Mouse (Mus musculus) forebrain, embryonic 16.5 days (tissue): ENCODE measurements at regions not wholly inside any gene's neighbourhood (a gene's known extent, or its start where the extent isn't known, plus 50 kb on each side); places are given as distances from the start of the nearest gene placed in this dataset.

Experiments
- ATAC-seq: fragments of 200-750 bp; cut with Nextera tagmentation; 2 replicates; pipeline ENCODE4 v1.8.0; 2017; ENCODE audit warnings: mild to moderate bottlenecking, moderate library complexity
- H3K27ac ChIP-seq: fragments of 300-500 bp; sonication (generic); 2 replicates; pipeline ENCODE4 v1.5.1; 2014; ENCODE audit warnings: low read length, control low read depth
- H3K27me3 ChIP-seq: fragments of 300-500 bp; sonication (generic); replicated peaks from 2 replicates; pipeline ENCODE4 v1.6.1; 2014; ENCODE audit warnings: low read length; ENCODE audit not compliant: control insufficient read depth, insufficient read depth
- H3K36me3 ChIP-seq: fragments of 300-500 bp; sonication (generic); 2 replicates; pipeline ENCODE4 v1.6.1; 2014; ENCODE audit not compliant: control insufficient read depth, insufficient read depth
- H3K4me1 ChIP-seq: fragments of 300-500 bp; sonication (generic); replicated peaks from 2 replicates; pipeline ENCODE4 v1.6.1; 2014; ENCODE audit warnings: low read length; ENCODE audit not compliant: control insufficient read depth, insufficient read depth
- H3K4me2 ChIP-seq: fragments of 300-500 bp; sonication (generic); 2 replicates; pipeline ENCODE4 v1.6.1; 2014; ENCODE audit warnings: mild to moderate bottlenecking, low read length, control low read depth
- H3K4me3 ChIP-seq: fragments of 300-500 bp; sonication (generic); replicated peaks from 2 replicates; pipeline ENCODE4 v1.5.1; 2014; ENCODE audit warnings: mild to moderate bottlenecking, low read length, control low read depth
- H3K9ac ChIP-seq: fragments of 300-500 bp; sonication (generic); replicated peaks from 2 replicates; pipeline ENCODE4 v1.6.1; 2014; ENCODE audit warnings: low read depth, low read length, control low read depth
- H3K9me3 ChIP-seq: fragments of 300-500 bp; sonication (generic); 2 replicates; pipeline ENCODE4 v1.6.1; 2016; ENCODE audit warnings: low read length; ENCODE audit not compliant: control insufficient read depth
- WGBS: fragments of 180-500 bp; shearing (Covaris S2); extraction: QIAGEN DNeasy Blood & Tissue Kit; methylation state at CpG from one replicate; pipeline ENCODE4 v1.1.7; 2014; 5-methylcytosine and 5-hydroxymethylcytosine counted together

DNA sequence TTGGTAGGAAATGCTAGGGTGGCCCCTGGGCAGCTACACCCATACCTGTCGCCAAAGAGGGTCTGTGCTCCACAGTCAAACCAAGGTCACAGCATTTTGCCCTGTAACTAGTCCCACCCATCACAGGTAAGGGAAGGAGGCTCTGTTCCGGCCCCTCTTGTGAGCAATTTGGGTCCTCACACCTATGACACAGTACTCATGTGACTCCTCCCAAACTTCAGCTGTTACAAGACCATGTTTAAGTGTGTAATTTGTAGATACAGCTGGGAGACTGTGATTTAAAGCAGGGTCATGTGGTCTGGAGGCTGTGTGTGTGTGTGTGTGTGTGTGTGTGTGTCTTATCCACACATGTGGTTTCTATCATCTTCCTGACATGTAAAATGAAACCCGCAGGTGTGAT is 306.3 kb upstream of the Atp5g3 start:
- no peak overlapping the region for H3K4me2 ChIP-seq
- no peaks in the 10 kb centered on the region for H3K9me3 ChIP-seq
- H3K4me1 ChIP-seq: no peaks in the 10 kb centered on the region
- H3K27ac ChIP-seq: no peak overlapping the region
- no peaks in the 10 kb centered on the region for H3K27me3 ChIP-seq
- no peak overlapping the region for H3K9ac ChIP-seq
- H3K36me3 ChIP-seq: no peaks in the 10 kb centered on the region
- H3K4me3 ChIP-seq: no peak overlapping the region
- no peak for ATAC-seq
- WGBS: 91% methylated on average over 3 of the region's 3 CpGs

DNA sequence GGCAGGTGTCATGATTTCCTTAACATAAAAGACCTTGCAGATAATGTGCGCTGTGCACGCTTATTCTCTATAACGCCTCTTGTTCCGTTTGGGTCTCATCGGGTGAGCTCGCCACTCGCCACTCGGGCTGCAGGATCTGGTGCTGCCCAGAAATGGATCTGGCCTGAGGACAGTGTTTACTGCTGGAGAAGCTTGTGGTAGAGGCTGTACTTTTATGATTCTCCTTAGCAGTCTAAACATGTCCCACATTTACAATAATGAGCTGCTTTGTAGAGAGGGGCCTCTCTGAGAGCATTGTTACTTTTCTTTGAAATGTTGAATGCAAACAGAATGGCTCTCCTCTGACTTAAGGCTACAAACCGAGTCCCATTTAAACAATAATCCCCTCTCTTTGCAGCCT is 299.1 kb upstream of the Atp5g3 start:
- Histone ChIP-seq H3K27ac (peak overlapping the region; percentile 3; the same call in 1 of the 2 replicates), H3K4me2 (peak overlapping the region; percentile 35), H3K4me1 (peaks cover 18% of the 10 kb centered on the region), H3K9me3 (no peaks in the 10 kb centered on the region), H3K9ac (0 out of 2 replicates have a peak overlapping the region, but pooled peaks have one; percentile 1), H3K27me3 (no peaks in the 10 kb centered on the region), H3K36me3 (no peaks in the 10 kb centered on the region), H3K4me3 (no peak overlapping the region)
- ATAC-seq: peak; percentile 72
- 4% methylated on average over 9 of the region's 9 CpGs for WGBS

DNA sequence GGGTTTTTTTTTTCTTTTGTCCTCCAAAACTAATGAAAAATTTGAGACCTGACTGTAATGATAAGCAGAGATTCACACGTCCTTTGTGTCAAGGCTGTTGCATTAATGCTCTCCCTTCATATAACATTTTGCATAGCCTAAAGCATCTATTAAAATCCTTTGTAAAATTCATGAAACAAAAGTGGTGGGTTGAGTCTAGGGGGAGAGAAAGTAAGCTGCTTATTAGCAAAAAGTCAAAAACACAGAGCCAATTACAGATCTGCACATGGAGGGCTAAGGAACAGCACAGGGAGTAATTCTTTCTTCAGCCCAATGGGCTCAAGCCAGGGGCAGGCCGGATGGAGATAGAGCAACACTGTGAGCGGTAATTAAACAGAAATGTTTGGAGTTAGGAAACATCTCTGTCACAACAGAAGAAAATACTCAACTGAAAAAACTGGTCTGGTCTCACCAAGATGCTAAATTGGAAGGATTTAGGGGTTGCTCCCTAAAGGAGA is 298.3 kb upstream of the Atp5g3 start:
- ATAC-seq: peak; percentile 45; the same call in 1 of the 2 replicates
- Histone ChIP-seq H3K4me3 (no peak overlapping the region), H3K27me3 (no peaks in the 10 kb centered on the region), H3K36me3 (no peaks in the 10 kb centered on the region), H3K9me3 (no peaks in the 10 kb centered on the region), H3K4me2 (no peak overlapping the region), H3K27ac (no peak overlapping the region), H3K9ac (no peak overlapping the region), H3K4me1 (peaks cover 18% of the 10 kb centered on the region)
- 13% methylated on average over 3 of the region's 3 CpGs for WGBS

DNA sequence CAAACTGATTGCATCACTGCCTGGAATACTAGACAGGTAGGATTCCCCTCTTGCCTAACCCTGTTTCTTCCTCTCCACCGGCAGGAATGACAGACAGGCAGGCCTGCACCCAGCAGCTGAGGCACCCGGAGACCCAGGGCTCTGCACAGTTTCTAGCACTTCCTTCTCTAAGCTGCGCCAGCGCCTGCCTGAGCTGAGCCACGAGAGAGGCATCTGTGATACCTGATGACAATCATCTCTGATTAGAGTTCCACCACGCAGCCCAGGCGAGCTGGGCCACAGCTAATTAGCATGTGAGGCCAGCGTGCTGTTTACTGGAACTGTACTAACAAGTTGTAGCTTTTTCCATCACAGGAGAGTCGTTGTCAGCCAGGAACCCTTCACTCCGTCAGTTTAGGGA is 296.3 kb upstream of the Atp5g3 start:
- ATAC-seq: peak; percentile 31; the same call in 1 of the 2 replicates
- Histone ChIP-seq H3K9ac (no peak overlapping the region), H3K36me3 (no peaks in the 10 kb centered on the region), H3K27ac (no peak overlapping the region), H3K4me1 (peaks cover 22% of the 10 kb centered on the region), H3K9me3 (no peaks in the 10 kb centered on the region), H3K27me3 (no peaks in the 10 kb centered on the region), H3K4me2 (no peak overlapping the region), H3K4me3 (no peak overlapping the region)
- WGBS: 22% methylated on average over 10 of the region's 10 CpGs

DNA sequence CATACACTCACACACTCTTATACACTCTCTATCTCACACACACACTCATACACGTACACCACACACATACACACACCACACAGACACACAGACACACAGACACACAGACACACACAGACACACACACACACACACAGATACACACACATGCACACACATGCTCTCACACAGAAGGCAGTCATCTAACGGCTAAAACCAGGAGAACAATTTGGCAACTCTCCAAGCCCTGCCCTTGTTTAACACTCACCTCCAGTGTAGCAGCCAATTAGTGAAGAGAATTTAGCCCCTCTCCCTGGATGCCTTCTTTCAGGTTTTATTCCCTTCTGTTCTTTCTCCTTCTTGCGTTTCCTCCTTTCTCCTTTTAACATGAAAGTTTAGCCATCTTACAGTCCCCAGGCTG is 291.6 kb upstream of the Atp5g3 start:
- Histone ChIP-seq H3K4me1 (peaks cover 15% of the 10 kb centered on the region), H3K27ac (no peak overlapping the region), H3K27me3 (no peaks in the 10 kb centered on the region), H3K36me3 (no peaks in the 10 kb centered on the region), H3K4me2 (no peak overlapping the region), H3K9me3 (no peaks in the 10 kb centered on the region), H3K4me3 (no peak overlapping the region), H3K9ac (no peak overlapping the region)
- WGBS: 27% methylated on average over 3 of the region's 3 CpGs
- ATAC-seq: no peak

DNA sequence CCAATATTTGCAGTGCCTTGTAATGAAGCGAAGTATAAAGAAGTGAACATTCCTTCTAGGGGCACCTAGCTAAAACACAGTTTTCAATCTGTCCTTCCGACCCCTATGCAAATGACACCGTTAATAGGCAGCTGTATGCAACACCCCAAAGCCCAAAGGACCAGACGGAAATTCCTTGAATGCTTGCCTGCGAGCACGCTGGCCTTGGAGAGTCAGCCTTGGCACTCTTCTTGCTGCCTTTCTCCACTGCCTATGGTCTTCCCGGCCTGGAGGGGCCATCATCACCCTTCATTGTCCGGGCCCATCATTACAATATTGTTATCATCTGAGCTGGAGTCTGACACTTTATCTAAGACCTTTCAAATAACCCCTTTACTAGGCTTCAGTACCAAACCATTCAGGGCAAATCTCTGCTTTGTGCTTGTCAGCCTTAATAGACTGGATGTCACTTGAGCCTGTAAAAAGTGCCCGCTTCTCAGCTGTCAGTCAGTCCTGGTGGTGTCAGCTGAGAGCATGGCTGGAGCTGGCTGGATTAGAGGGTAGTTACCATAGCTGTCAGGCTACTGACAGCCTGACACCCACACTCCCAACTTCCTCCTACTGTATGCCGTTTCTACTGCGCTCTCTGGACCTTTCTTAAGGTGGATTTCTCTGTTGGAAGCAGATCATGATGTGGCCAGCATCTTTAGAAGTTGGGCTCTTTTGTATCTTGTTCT is 290.6 kb upstream of the Atp5g3 start:
- peaks cover 10% of the 10 kb centered on the region for H3K4me1 ChIP-seq
- H3K27me3 ChIP-seq: no peaks in the 10 kb centered on the region
- H3K4me2 ChIP-seq: no peak overlapping the region
- ATAC-seq: peak; percentile 61; the same call in 1 of the 2 replicates
- H3K4me3 ChIP-seq: no peak overlapping the region
- WGBS: 27% methylated on average over 11 of the region's 11 CpGs
- H3K27ac ChIP-seq: no peak overlapping the region
- H3K9me3 ChIP-seq: no peaks in the 10 kb centered on the region
- no peaks in the 10 kb centered on the region for H3K36me3 ChIP-seq
- H3K9ac ChIP-seq: no peak overlapping the region

DNA sequence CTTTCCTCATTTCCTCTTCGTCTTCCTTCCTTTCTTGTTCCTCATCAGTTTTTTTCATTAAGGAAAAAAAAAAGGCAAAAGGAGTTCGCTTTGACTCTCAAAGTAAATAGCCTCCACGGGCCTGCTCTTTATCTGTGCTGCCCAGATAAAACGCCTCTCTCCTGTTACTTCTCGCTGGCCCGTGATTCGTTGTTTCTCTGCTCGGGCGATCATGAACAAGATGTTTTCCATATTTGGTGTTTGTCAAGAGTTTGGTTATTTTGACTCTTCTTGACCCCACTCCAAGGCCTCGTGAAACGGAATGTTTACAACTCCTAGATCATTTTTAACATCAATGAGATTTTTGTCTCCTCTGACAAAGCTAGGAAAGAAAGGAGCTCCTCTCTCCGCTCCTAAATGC is 288.4 kb upstream of the Atp5g3 start:
- Histone ChIP-seq H3K4me1 (peaks cover 10% of the 10 kb centered on the region), H3K4me3 (no peak overlapping the region), H3K9ac (no peak overlapping the region), H3K4me2 (no peak overlapping the region), H3K27me3 (no peaks in the 10 kb centered on the region), H3K27ac (no peak overlapping the region), H3K9me3 (no peaks in the 10 kb centered on the region), H3K36me3 (no peaks in the 10 kb centered on the region)
- WGBS: 72% methylated on average over 12 of the region's 12 CpGs
- ATAC-seq: no peak

DNA sequence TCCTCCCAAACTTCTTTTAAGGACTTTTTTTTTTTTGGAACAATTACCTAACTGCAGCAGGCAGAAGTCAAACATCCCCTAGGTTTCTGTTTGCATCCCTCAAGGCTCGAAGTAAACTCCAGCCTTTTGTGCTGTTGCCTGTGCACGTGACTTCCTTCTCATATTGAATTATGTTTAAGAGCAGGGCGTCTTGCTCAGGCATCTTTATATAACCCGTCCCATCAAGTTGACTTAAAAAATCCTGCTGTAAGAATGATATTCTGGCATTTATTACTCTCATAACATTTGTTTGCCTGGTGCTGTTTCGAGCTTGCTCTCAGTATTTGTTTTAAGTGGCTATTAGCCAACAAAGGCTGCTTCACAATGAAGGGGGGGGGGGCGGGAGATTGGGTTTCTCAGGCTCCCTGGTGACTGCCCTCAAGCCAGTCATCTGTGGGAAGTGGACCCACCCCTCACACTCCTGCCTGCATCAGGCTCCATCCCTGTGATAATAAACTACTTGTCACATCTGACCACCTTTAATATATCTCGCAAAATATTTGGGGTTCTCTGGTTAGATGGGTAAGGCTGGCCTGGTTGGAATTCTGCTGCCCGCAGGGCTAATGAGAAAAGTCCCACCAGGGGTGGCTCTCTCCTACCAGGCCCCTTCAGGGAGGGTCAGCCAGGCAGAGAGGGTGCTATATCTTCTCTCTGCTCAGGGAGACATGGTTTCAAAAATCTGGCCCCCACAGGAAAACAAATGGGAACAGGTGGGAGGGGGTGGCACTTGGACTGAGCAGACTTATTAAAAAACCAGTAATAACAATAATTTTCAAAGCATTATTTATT is 277.1 kb upstream of the Atp5g3 start:
- no peaks in the 10 kb centered on the region for H3K36me3 ChIP-seq
- H3K4me1 ChIP-seq: peaks cover 4% of the 10 kb centered on the region; the same call in 1 of the 2 replicates
- H3K9ac ChIP-seq: no peak overlapping the region
- H3K27ac ChIP-seq: no peak overlapping the region
- H3K27me3 ChIP-seq: no peaks in the 10 kb centered on the region
- no peak overlapping the region for H3K4me2 ChIP-seq
- 25% methylated on average over 8 of the region's 8 CpGs for WGBS
- ATAC-seq: no peak
- 0 out of 2 replicates have a peak, but pooled peaks cover 3% of the 10 kb centered on the region for H3K9me3 ChIP-seq
- no peak overlapping the region for H3K4me3 ChIP-seq

DNA sequence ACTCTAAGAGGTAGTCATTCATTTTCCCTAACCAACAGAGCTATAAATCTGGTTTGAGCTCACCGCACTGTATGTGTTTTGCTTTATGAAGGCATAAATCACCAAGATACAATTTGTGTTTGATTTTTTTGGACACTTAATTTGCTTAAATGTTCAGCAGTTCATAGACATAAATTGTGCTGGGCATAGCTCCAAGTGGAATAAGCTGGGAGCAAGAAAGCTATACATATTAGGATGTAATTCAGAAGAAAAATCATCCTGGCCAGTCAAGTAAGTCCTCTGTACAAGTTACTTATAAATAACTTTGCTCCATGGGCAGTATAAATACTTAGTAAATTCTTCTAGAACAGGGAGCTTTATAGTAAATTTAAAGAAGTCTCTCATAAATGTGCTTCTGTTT is 267.0 kb upstream of the Atp5g3 start:
- H3K9me3 ChIP-seq: no peaks in the 10 kb centered on the region
- H3K4me2 ChIP-seq: no peak overlapping the region
- H3K36me3 ChIP-seq: no peaks in the 10 kb centered on the region
- no peak overlapping the region for H3K4me3 ChIP-seq
- H3K27ac ChIP-seq: no peak overlapping the region
- H3K9ac ChIP-seq: no peak overlapping the region
- WGBS: 91% methylated on average over 1 of the region's 1 CpGs
- ATAC-seq: no peak
- no peaks in the 10 kb centered on the region for H3K4me1 ChIP-seq
- H3K27me3 ChIP-seq: no peaks in the 10 kb centered on the region
